ENCODE assay signal across 15 mouse cellular contexts in the genomic region with DNA sequence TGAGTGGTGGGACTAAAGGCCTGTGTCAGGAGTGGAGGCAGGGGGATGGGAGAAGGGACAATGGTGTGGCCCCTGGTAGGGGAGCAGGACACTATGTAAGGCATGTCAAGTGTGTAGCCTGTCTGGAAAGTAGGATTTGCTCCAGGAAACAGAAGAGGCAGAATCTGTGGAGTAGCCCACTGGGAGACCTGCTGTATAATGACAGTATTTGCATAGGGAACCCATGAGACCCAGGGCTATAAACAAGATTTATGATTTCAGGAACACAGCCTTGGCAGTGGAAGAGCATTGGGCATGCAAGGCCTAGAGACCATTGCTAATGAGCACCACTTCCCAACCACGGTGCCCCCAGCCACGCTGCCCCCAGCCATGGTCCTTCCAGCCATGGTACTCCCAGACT.
"Had no signal": no experiment of that assay in that cellular context is flagged by ENCODE, and none has a peak within 500 bp of the region (broad histone marks: within the 10 kb centered on the region; RNA-seq: fewer than 3 reads in every experiment).

No protein-coding gene starts in this region.

- H3K27ac ChIP-seq: kidney, postnatal 0 days; limb, embryonic 12.5 days; liver, embryonic 14.5 days; lung, embryonic 15.5 days; midbrain, embryonic 12.5 days had no signal

- H3K9me3 ChIP-seq: limb, embryonic 12.5 days; lung, embryonic 15.5 days; midbrain, embryonic 12.5 days had no signal

- H3K27me3 ChIP-seq: limb, embryonic 12.5 days; lung, embryonic 15.5 days; midbrain, embryonic 12.5 days had no signal

- H3K4me1 ChIP-seq: limb, embryonic 12.5 days; lung, embryonic 15.5 days; midbrain, embryonic 12.5 days had no signal

- H3K36me3 ChIP-seq: lung, embryonic 15.5 days; midbrain, embryonic 12.5 days had no signal

- H3K4me3 ChIP-seq: limb, embryonic 12.5 days; lung, embryonic 15.5 days; midbrain, embryonic 12.5 days had no signal

- H3K4me2 ChIP-seq: limb, embryonic 12.5 days; lung, embryonic 15.5 days; midbrain, embryonic 12.5 days had no signal

- H3K9ac ChIP-seq: limb, embryonic 12.5 days; liver, embryonic 14.5 days; lung, embryonic 15.5 days; midbrain, embryonic 12.5 days had no signal

- DNase-seq: kidney, adult 2 months; kidney, postnatal 36 days; layer of hippocampus, adult 9-11 months; layer of hippocampus, postnatal 36 days; lung, postnatal 14 days; retina, postnatal 1 day; right cerebral cortex, postnatal 4 days; spleen, adult 18-20 months; thymus, adult 18-20 months; thymus, postnatal 14 days had no signal
